Mouse (Mus musculus): ENCODE data around the gene Camk1. TPM values are rescaled to one million over a fixed set of nuclear protein-coding genes. Genes with fewer than 3 reads are reported as not detected.

Camk1 gene
- polyA plus RNA-seq, 1 experiment = 19.2 TPM

- 62% methylated on average over 20 of the region's 20 CpGs for WGBS
- peaks cover 62% of the 10 kb centered on the region for H3K36me3 ChIP-seq (ENCODE audit: control insufficient read depth, insufficient read depth, low read length)
These were observed 26.6 kb upstream of the Camk1 start for GRCm38 (mm10) chr6:113370194-113370929.

GRCm38 (mm10) chr6:113368577-113368976 lies 24.8 kb upstream of the Camk1 start:
- Histone ChIP-seq H3K4me3 (ENCODE audit: low read depth, low read length) (no peak overlapping the region), H3K27ac (ENCODE audit: insufficient read depth, low read depth, low read length) (no peak overlapping the region), H3K27me3 (ENCODE audit: control insufficient read depth, insufficient read depth, low read length) (no peaks in the 10 kb centered on the region), H3K36me3 (ENCODE audit: control insufficient read depth, insufficient read depth, low read length) (peaks cover 50% of the 10 kb centered on the region), H3K4me1 (ENCODE audit: control insufficient read depth, insufficient read depth, insufficient read length, low read length) (no peaks in the 10 kb centered on the region)
- WGBS = 94% methylated on average over 5 of the region's 5 CpGs
- TF ChIP-seq CTCF (IDR thresholded peaks at IDR 0.05; ENCODE audit: extremely low read depth, insufficient read length, insufficient replicate concordance, low read depth, low read length) = no peak
- TF ChIP-seq POLR2A (IDR thresholded peaks at IDR 0.05; ENCODE audit: low read depth, low read length) = no peak

More at GRCm38 (mm10) chr6:113370194-113370929, 26.6 kb upstream of the Camk1 start:
- Histone ChIP-seq H3K4me3 (ENCODE audit: low read depth, low read length) (no peak overlapping the region), H3K4me1 (ENCODE audit: control insufficient read depth, insufficient read depth, insufficient read length, low read length) (no peaks in the 10 kb centered on the region), H3K27ac (ENCODE audit: insufficient read depth, low read depth, low read length) (no peak overlapping the region), H3K27me3 (ENCODE audit: control insufficient read depth, insufficient read depth, low read length) (no peaks in the 10 kb centered on the region)
- TF ChIP-seq CTCF (IDR thresholded peaks at IDR 0.05; ENCODE audit: extremely low read depth, insufficient read length, insufficient replicate concordance, low read depth, low read length) (no peak), POLR2A (IDR thresholded peaks at IDR 0.05; ENCODE audit: low read depth, low read length) (no peak)

- H3K27me3 ChIP-seq (ENCODE audit: control insufficient read depth, insufficient read depth, low read length) = no peaks in the 10 kb centered on the region
- no peak overlapping the region for H3K27ac ChIP-seq (ENCODE audit: insufficient read depth, low read depth, low read length)
- WGBS = 95% methylated on average over 7 of the region's 7 CpGs
- TF ChIP-seq CTCF (IDR thresholded peaks at IDR 0.05; ENCODE audit: extremely low read depth, insufficient read length, insufficient replicate concordance, low read depth, low read length) (no peak), POLR2A (IDR thresholded peaks at IDR 0.05; ENCODE audit: low read depth, low read length) (no peak)
- no peak overlapping the region for H3K4me3 ChIP-seq (ENCODE audit: low read depth, low read length)
- no peaks in the 10 kb centered on the region for H3K4me1 ChIP-seq (ENCODE audit: control insufficient read depth, insufficient read depth, insufficient read length, low read length)
- peaks cover 46% of the 10 kb centered on the region for H3K36me3 ChIP-seq (ENCODE audit: control insufficient read depth, insufficient read depth, low read length)
These were observed 24.3 kb upstream of the Camk1 start for GRCm38 (mm10) chr6:113368124-113368523.

- no peaks in the 10 kb centered on the region for H3K27me3 ChIP-seq (ENCODE audit: control insufficient read depth, insufficient read depth, low read length)
- no peak for TF ChIP-seq CTCF (IDR thresholded peaks at IDR 0.05; ENCODE audit: extremely low read depth, insufficient read length, insufficient replicate concordance, low read depth, low read length)
- TF ChIP-seq POLR2A (IDR thresholded peaks at IDR 0.05; ENCODE audit: low read depth, low read length) = no peak
- no peaks in the 10 kb centered on the region for H3K4me1 ChIP-seq (ENCODE audit: control insufficient read depth, insufficient read depth, insufficient read length, low read length)
- no peak overlapping the region for H3K27ac ChIP-seq (ENCODE audit: insufficient read depth, low read depth, low read length)
- WGBS = 100% methylated on average over 1 of the region's 1 CpGs
- H3K36me3 ChIP-seq (ENCODE audit: control insufficient read depth, insufficient read depth, low read length) = peaks cover 45% of the 10 kb centered on the region
- no peak overlapping the region for H3K4me3 ChIP-seq (ENCODE audit: low read depth, low read length)
These were observed 23.8 kb upstream of the Camk1 start for GRCm38 (mm10) chr6:113367574-113367973.

GRCm38 (mm10) chr6:113366639-113367038 lies 22.9 kb upstream of the Camk1 start:
- WGBS = 94% methylated on average over 6 of the region's 6 CpGs
- TF ChIP-seq POLR2A (IDR thresholded peaks at IDR 0.05; ENCODE audit: low read depth, low read length) (no peak), CTCF (IDR thresholded peaks at IDR 0.05; ENCODE audit: extremely low read depth, insufficient read length, insufficient replicate concordance, low read depth, low read length) (no peak)

GRCm38 (mm10) chr6:113364518-113365135 lies 20.8 kb upstream of the Camk1 start:
- H3K27me3 ChIP-seq (ENCODE audit: control insufficient read depth, insufficient read depth, low read length) = no peaks in the 10 kb centered on the region
- no peak for TF ChIP-seq POLR2A (IDR thresholded peaks at IDR 0.05; ENCODE audit: low read depth, low read length)
- no peak for TF ChIP-seq CTCF (IDR thresholded peaks at IDR 0.05; ENCODE audit: extremely low read depth, insufficient read length, insufficient replicate concordance, low read depth, low read length)
- H3K27ac ChIP-seq (ENCODE audit: insufficient read depth, low read depth, low read length) = peak overlapping the region; percentile 11; the same call in 1 of the 2 replicates
- no peak overlapping the region for H3K4me3 ChIP-seq (ENCODE audit: low read depth, low read length)
- H3K4me1 ChIP-seq (ENCODE audit: control insufficient read depth, insufficient read depth, insufficient read length, low read length) = no peaks in the 10 kb centered on the region
- 58% methylated on average over 8 of the region's 8 CpGs for WGBS
- peaks cover 18% of the 10 kb centered on the region for H3K36me3 ChIP-seq (ENCODE audit: control insufficient read depth, insufficient read depth, low read length)

More at GRCm38 (mm10) chr6:113366639-113367038, 22.9 kb upstream of the Camk1 start:
- Histone ChIP-seq H3K4me1 (ENCODE audit: control insufficient read depth, insufficient read depth, insufficient read length, low read length) (no peaks in the 10 kb centered on the region), H3K27ac (ENCODE audit: insufficient read depth, low read depth, low read length) (no peak overlapping the region), H3K27me3 (ENCODE audit: control insufficient read depth, insufficient read depth, low read length) (no peaks in the 10 kb centered on the region), H3K4me3 (ENCODE audit: low read depth, low read length) (no peak overlapping the region), H3K36me3 (ENCODE audit: control insufficient read depth, insufficient read depth, low read length) (peaks cover 35% of the 10 kb centered on the region)

- TF ChIP-seq CTCF (IDR thresholded peaks at IDR 0.05; ENCODE audit: extremely low read depth, insufficient read length, insufficient replicate concordance, low read depth, low read length) (no peak), POLR2A (IDR thresholded peaks at IDR 0.05; ENCODE audit: low read depth, low read length) (no peak)
- no peak overlapping the region for H3K27ac ChIP-seq (ENCODE audit: insufficient read depth, low read depth, low read length)
- no peaks in the 10 kb centered on the region for H3K4me1 ChIP-seq (ENCODE audit: control insufficient read depth, insufficient read depth, insufficient read length, low read length)
- 90% methylated on average over 1 of the region's 1 CpGs for WGBS
- peaks cover 6% of the 10 kb centered on the region for H3K36me3 ChIP-seq (ENCODE audit: control insufficient read depth, insufficient read depth, low read length)
- H3K27me3 ChIP-seq (ENCODE audit: control insufficient read depth, insufficient read depth, low read length) = no peaks in the 10 kb centered on the region
- no peak overlapping the region for H3K4me3 ChIP-seq (ENCODE audit: low read depth, low read length)
These were observed 18.5 kb upstream of the Camk1 start for GRCm38 (mm10) chr6:113362241-113362640.

Data from small intestine, adult 2 months (tissue).